Mouse (Mus musculus): Measurements from ENCODE around the gene Tm9sf1. TPM values are rescaled to one million over a fixed set of nuclear protein-coding genes. Genes with fewer than 3 reads are reported as not detected.

Tm9sf1 gene
- polyA plus RNA-seq, 1 experiment from 2014 or later = 64.3 TPM

DNA sequence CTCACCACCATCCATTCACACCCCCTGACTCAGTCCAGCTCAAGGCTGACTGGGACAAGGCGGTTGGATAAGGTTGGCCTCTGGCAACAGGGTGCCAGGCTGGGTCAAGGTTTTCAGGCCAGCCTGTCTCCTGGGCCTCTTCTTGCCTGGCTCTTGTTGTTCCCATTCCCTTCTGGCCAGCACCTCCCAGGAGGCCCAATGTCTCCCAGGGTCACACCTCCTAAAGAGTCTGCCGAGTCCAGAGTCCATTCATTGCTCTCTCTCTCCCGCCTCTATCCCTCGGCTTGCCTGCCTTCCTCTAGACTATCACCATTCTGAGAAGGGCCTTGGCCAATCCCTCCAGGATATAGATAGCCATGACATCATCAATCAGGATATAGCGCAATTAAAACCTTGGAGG is 14.4 kb upstream of the Tm9sf1 start:
- peaks cover 27% of the 10 kb centered on the region for H3K36me3 ChIP-seq (ENCODE audit: poor library complexity, severe bottlenecking)
- H3K9me3 ChIP-seq (replicated peaks) = no peaks in the 10 kb centered on the region
- no peak overlapping the region for H3K4me3 ChIP-seq
- no peak overlapping the region for H3K27ac ChIP-seq
- peaks cover 14% of the 10 kb centered on the region for H3K4me1 ChIP-seq
- ATAC-seq = no peak
- no peak overlapping the region for H3K9ac ChIP-seq
- 88% methylated on average over 5 of the region's 5 CpGs for WGBS
- H3K27me3 ChIP-seq = no peaks in the 10 kb centered on the region
- no peak overlapping the region for H3K4me2 ChIP-seq

DNA sequence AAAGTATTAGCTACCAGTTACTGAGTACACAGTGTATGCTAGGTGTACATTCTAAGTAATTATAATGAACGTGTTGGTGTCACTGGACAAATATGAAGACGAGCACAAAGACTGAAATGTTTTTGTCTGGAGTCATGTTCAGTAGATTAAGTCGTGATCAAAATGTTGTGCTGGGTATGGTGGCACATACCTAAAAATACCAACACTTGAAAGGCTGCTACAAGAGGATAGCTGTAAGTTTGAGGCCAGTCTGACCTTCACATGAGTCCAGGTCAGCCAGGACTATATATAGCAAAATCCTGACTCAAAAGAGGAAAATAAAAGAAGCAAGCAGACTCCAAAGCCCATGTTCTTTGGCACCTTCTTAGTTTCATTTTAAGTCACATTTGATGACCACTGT is 13.3 kb upstream of the Tm9sf1 start:
- peaks cover 14% of the 10 kb centered on the region for H3K4me1 ChIP-seq
- peaks cover 21% of the 10 kb centered on the region for H3K36me3 ChIP-seq (ENCODE audit: poor library complexity, severe bottlenecking)
- ATAC-seq = no peak
- H3K4me2 ChIP-seq = no peak overlapping the region
- no peak overlapping the region for H3K9ac ChIP-seq
- WGBS = 87% methylated on average over 3 of the region's 3 CpGs
- no peak overlapping the region for H3K27ac ChIP-seq
- no peak overlapping the region for H3K4me3 ChIP-seq
- H3K9me3 ChIP-seq (replicated peaks) = no peaks in the 10 kb centered on the region
- H3K27me3 ChIP-seq = no peaks in the 10 kb centered on the region

DNA sequence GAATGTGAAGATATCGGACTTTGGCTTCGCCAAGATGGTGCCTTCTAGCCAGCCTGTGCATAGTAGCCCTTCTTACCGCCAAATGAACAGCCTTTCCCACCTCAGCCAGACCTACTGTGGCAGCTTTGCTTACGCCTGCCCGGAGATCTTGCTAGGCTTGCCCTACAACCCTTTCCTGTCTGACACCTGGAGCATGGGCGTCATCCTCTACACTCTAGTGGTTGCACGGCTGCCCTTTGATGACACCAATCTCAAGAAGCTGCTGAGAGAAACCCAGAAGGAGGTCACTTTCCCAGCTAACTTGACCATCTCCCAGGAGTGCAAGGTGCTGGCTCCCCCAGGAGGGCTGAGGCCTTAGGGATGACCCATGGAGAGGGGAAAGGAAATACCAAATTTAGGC is 7.9 kb upstream of the Tm9sf1 start:
- no peak for ATAC-seq
- WGBS = 92% methylated on average over 7 of the region's 7 CpGs

DNA sequence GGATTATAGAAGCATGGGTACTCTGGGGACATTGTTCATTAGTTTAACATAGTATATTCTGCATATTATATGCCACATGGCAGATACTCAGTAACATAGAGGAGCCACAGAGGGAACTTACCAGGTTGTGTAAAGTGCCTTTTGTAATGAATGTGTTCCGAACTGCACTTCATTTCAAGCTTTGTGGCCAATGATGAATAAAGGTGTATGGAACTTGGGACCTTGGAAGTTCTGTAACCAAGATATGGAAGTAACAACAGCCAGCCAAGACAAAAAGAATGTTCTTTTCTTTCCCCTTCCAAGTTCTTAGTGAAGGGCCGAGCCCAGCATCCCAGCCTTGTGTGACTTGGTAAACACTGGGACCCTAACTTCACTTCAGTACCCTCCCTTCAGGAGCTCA is 6.3 kb upstream of the Tm9sf1 start, which contains the start of gene Tssk4:
TSS of gene Tssk4 (plus strand) at position 301 of the 400 bp plus-strand sequence.
- WGBS = 96% methylated on average over 2 of the region's 2 CpGs

More for the DNA sequence above, 7.9 kb upstream of the Tm9sf1 start:
- Histone ChIP-seq H3K27ac (no peak overlapping the region), H3K9me3 (replicated peaks) (no peaks in the 10 kb centered on the region), H3K4me3 (no peak overlapping the region), H3K36me3 (ENCODE audit: poor library complexity, severe bottlenecking) (peaks cover 7% of the 10 kb centered on the region; the same call in 1 of the 2 replicates), H3K4me1 (no peaks in the 10 kb centered on the region), H3K4me2 (no peak overlapping the region), H3K9ac (no peak overlapping the region), H3K27me3 (no peaks in the 10 kb centered on the region)

DNA sequence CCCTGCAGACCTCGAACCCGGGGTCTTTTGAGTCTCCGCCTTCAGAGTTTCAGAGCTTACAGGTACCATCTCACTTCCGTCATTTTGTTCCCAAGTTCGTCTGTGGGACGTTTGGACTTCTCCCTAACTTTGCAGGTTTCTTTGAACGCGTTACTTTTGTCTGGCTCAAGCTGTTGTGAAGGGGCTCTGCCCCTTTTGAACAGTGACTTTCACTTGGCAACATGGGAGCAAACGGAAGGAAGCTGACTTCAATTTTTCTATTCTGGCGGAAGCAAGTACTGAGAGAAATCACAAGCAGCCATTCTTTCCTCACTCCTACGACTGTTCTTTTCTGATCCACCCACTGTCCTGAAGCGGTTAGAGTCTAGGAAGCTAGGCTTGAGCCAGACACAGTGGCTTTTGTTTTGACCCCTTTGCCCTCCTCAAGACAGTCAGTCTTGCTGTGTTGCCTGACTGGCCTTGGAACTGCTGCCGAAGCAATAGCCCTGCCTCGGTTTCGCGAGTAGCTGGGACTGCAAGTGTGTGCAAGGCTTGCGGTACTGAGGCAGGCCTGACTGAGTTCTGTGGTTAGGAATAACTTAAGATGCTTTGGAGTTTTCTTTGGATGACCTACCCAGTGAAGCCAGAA is 769 bp upstream of the Tm9sf1 start:
- H3K4me1 ChIP-seq = peaks cover 29% of the 10 kb centered on the region
- no peak overlapping the region; the same call in 1 of the 2 replicates for H3K27ac ChIP-seq
- 32% methylated on average over 17 of the region's 17 CpGs for WGBS
- no peak for ATAC-seq
- peak overlapping the region; percentile 97 for H3K4me3 ChIP-seq
- H3K27me3 ChIP-seq = no peaks in the 10 kb centered on the region
- peak overlapping the region; percentile 90 for H3K9ac ChIP-seq
- H3K36me3 ChIP-seq (ENCODE audit: poor library complexity, severe bottlenecking) = peaks cover 35% of the 10 kb centered on the region
- peak overlapping the region; percentile 92 for H3K4me2 ChIP-seq
- H3K9me3 ChIP-seq (replicated peaks) = no peaks in the 10 kb centered on the region

More for the DNA sequence above, 6.3 kb upstream of the Tm9sf1 start, which contains the start of gene Tssk4:
- Histone ChIP-seq H3K4me1 (peaks cover 6% of the 10 kb centered on the region), H3K9ac (no peak within 1 kb of the TSS), H3K4me3 (no peak within 1 kb of the TSS), H3K27me3 (no peaks in the 10 kb centered on the region), H3K27ac (no peak within 1 kb of the TSS), H3K4me2 (no peak within 1 kb of the TSS), H3K9me3 (replicated peaks) (no peaks in the 10 kb centered on the region), H3K36me3 (ENCODE audit: poor library complexity, severe bottlenecking) (peaks cover 14% of the 10 kb centered on the region; the same call in 1 of the 2 replicates)
- no peak for ATAC-seq

DNA sequence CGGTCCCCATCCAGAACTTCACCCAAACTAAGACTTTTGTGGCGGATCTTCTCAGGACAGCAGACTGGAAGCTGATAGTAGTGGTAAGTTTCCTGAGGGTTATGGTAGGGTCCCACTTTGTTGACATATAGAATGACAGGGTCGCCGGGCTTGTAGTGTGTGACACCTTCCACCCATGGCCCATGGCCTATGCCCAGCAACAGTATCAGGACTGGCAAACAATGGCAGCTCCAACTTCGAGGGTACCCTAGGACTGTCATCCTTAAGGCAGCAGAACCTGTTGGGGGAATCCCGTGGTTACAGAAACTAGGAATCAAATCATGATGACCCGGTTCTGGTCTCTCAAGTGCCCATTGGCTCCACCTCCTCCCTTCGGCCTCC is 937 bp downstream of the Tm9sf1 start:
- H3K36me3 ChIP-seq (ENCODE audit: poor library complexity, severe bottlenecking) = peaks cover 53% of the 10 kb centered on the region
- peak overlapping the region; percentile 92 for H3K4me2 ChIP-seq
- no peaks in the 10 kb centered on the region for H3K9me3 ChIP-seq (replicated peaks)
- H3K27me3 ChIP-seq = no peaks in the 10 kb centered on the region
- 26% methylated on average over 8 of the region's 8 CpGs for WGBS
- H3K9ac ChIP-seq = peak overlapping the region; percentile 90
- peak overlapping the region; percentile 97 for H3K4me3 ChIP-seq
- H3K4me1 ChIP-seq = peaks cover 29% of the 10 kb centered on the region
- ATAC-seq = peak; percentile 55
- H3K27ac ChIP-seq = peak overlapping the region; percentile 95

DNA sequence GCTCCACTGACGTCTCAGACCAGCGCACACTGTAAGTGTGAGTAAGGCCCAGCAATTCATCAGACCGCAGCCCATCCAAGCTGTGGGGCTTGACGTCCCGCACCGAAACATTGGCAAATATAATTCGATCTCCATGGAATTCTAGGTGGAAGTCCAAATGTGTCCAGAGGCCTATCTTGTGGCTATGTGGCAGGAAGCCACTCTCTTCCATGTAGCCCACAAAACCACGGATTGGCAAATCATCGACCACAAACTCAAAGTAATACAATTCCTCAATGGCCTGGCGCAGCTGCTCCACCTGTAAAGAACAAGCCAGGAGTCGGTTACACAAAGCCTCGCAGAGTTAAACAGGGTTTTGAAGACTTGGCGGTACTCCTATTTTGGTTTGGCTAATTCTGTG is 2.3 kb downstream of the Tm9sf1 start:
- Histone ChIP-seq H3K4me3 (no peak overlapping the region), H3K27ac (no peak overlapping the region), H3K36me3 (ENCODE audit: poor library complexity, severe bottlenecking) (peaks cover 57% of the 10 kb centered on the region), H3K4me1 (peaks cover 31% of the 10 kb centered on the region), H3K27me3 (no peaks in the 10 kb centered on the region), H3K4me2 (no peak overlapping the region), H3K9me3 (replicated peaks) (no peaks in the 10 kb centered on the region), H3K9ac (no peak overlapping the region)
- WGBS = 98% methylated on average over 13 of the region's 13 CpGs
- no peak for ATAC-seq

DNA sequence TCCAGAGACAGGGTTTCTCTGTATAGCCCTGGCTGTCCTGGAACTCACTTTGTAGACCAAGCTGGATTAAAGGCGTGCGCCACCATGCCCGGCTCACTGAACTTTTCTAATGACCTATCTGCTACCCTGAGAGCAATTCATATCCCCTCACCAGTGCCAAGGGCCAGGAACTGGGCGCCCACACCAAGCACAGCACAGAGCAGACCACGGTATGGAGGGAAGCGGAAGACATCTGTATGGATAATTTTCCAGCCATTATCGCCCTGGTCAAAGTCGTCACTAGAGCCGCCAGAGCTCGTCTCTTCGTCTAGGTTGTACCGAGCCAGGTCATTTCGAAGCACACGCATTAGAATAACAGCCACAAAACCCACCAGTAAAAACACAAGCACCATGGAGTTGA is 2.8 kb downstream of the Tm9sf1 start:
- no peak for ATAC-seq
- Histone ChIP-seq H3K27me3 (no peaks in the 10 kb centered on the region), H3K4me3 (no peak overlapping the region), H3K9ac (no peak overlapping the region), H3K9me3 (replicated peaks) (no peaks in the 10 kb centered on the region), H3K4me2 (no peak overlapping the region), H3K27ac (no peak overlapping the region), H3K4me1 (peaks cover 35% of the 10 kb centered on the region), H3K36me3 (ENCODE audit: poor library complexity, severe bottlenecking) (peaks cover 55% of the 10 kb centered on the region)
- WGBS = 96% methylated on average over 14 of the region's 14 CpGs

DNA sequence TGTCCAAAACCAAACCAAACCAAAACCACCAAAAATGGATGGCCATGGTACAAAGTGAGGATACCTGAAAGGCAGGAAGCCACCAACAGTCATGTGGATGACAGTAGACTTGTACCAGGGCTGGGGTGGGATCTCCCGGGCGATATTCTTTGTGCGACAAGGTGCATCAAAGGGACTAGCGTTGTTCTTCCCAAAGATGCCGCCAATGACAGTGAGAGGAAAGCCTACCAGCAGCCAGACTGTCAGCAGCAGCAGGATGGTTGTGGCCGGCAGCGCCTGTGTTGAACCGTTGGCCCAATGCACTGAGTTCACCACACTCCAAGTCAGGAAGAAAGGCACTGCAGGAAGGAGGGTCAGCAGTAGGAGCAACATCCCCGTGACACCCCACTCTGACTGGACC is 5.8 kb downstream of the Tm9sf1 start, which contains the start of gene Gm49378:
TSS of gene Gm49378 (minus strand) at position 101 of the 400 bp plus-strand sequence.
- Histone ChIP-seq H3K27ac (no peak within 1 kb of the TSS), H3K9me3 (replicated peaks) (no peaks in the 10 kb centered on the region), H3K4me3 (no peak within 1 kb of the TSS), H3K4me1 (peaks cover 25% of the 10 kb centered on the region), H3K27me3 (no peaks in the 10 kb centered on the region), H3K4me2 (no peak within 1 kb of the TSS), H3K9ac (0 out of 2 replicates have a peak within 1 kb of the TSS, but pooled peaks have one; percentile 0), H3K36me3 (ENCODE audit: poor library complexity, severe bottlenecking) (peaks cover 69% of the 10 kb centered on the region)
- WGBS = 96% methylated on average over 9 of the region's 9 CpGs
- ATAC-seq = no peak

DNA sequence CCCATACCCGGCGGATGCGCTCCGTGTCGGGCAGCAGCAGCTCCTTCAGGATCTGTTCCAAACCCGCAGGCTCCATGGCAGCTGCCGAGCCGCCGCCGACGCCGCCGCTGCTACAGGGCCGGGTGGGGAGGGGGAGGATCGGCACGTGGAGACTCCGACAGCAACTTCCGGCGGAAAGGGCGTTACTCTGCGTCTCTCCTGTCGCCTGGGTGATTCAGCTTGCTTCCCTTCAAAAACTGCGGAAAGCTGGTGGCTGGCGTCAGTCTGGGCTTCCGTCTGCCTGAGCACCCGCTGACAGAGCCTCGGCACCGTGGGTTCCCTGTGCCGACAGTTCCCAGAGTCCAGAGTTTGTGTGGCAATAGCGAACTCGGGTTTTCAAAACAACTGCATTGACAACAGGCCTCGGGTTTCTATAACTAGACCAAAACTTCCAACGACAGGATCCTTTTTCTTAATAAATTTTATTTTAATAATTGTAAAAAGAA is 8.0 kb downstream of the Tm9sf1 start, which contains the start of gene Ipo4:
TSS of gene Ipo4 (minus strand) at position 435 of the 485 bp plus-strand sequence.
- H3K4me2 ChIP-seq = peak within 1 kb of the TSS; percentile 93
- H3K27me3 ChIP-seq = no peaks in the 10 kb centered on the region
- peaks cover 81% of the 10 kb centered on the region for H3K36me3 ChIP-seq (ENCODE audit: poor library complexity, severe bottlenecking)
- 2% methylated on average over 33 of the region's 33 CpGs for WGBS
- ATAC-seq = peak; percentile 94
- peak within 1 kb of the TSS; percentile 83 for H3K9ac ChIP-seq
- peak within 1 kb of the TSS; percentile 82 for H3K27ac ChIP-seq
- peak within 1 kb of the TSS; percentile 63 for H3K4me3 ChIP-seq
- peaks cover 14% of the 10 kb centered on the region for H3K4me1 ChIP-seq
- no peaks in the 10 kb centered on the region for H3K9me3 ChIP-seq (replicated peaks)

DNA sequence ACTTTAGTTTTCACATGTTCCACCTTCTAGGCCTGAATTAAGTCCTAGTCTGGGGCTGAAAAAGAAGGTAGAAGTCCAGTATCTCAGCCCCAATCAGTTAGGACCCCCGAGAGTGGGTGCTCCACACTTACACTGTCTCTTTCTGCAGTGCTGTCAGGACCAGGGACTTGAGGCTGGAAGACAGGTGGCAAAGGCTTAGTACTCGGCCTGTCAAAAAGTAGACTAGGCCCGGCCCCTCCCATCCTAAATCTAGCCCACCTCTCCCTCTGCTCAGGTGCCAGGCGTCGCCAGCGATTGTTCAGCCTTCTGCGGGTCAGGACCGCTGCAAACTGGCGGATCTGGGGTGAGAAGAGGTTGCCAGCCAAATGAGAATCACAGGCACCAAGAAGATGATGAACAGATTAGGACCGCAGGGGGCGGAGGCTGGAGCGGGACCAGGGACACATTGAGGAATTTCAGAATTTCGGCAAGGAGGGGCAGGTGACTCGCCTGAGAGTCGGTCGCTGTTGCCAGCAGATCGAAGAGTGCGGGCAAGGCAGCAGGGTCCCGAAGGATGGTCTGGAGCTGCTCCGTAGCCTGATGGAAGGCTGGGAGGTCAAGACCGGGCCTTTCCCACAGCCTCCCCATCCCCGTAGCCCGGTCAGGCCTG is 8.6 kb downstream of the Tm9sf1 start:
- H3K4me3 ChIP-seq = peak overlapping the region; percentile 63
- peak overlapping the region; percentile 82 for H3K27ac ChIP-seq
- WGBS = 4% methylated on average over 23 of the region's 23 CpGs
- H3K36me3 ChIP-seq (ENCODE audit: poor library complexity, severe bottlenecking) = peaks cover 81% of the 10 kb centered on the region
- peaks cover 14% of the 10 kb centered on the region for H3K4me1 ChIP-seq
- H3K9me3 ChIP-seq (replicated peaks) = no peaks in the 10 kb centered on the region
- no peak; the same call in none of the 2 replicates for ATAC-seq
- peak overlapping the region; percentile 83 for H3K9ac ChIP-seq
- no peaks in the 10 kb centered on the region for H3K27me3 ChIP-seq
- H3K4me2 ChIP-seq = peak overlapping the region; percentile 93

DNA sequence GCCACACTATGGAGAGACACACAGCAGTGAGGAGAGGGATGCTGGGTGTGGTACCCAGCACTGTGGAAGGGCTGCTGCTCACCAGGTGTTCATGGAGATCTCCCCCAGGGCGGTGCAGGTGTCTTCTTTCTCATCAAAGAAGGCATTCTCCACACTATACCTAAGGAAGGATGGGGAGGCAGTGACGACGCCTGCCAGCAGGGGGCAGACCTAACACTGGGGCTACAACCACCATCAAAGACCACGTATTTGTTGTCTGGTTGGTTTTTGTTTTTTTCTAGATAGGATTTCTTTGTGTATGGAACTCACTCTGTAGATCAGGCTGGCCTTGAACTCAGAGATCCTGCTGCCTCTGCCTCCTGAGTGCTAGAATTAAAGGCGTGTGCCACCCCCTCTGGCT is 14.3 kb downstream of the Tm9sf1 start:
- Histone ChIP-seq H3K36me3 (ENCODE audit: poor library complexity, severe bottlenecking) (peaks cover 99% of the 10 kb centered on the region), H3K4me3 (no peak overlapping the region), H3K9me3 (replicated peaks) (no peaks in the 10 kb centered on the region), H3K4me1 (no peaks in the 10 kb centered on the region), H3K4me2 (no peak overlapping the region), H3K27ac (no peak overlapping the region), H3K9ac (no peak overlapping the region), H3K27me3 (no peaks in the 10 kb centered on the region)
- 51% methylated on average over 5 of the region's 5 CpGs for WGBS
- no peak for ATAC-seq
